Mouse (Mus musculus) testis, adult 2 months (tissue): ENCODE measurements around the gene Gpr137.

Experiments used
- CTCF ChIP-seq: fragments of 200-500 bp; IDR thresholded peaks from 2 replicates; pipeline ENCODE4 v1.5.1; 2012; ENCODE audit warnings: low read depth, mild to moderate bottlenecking, inconsistent platforms, low read length, moderate library complexity; ENCODE audit not compliant: control insufficient read depth, insufficient read depth, insufficient replicate concordance
- POLR2A ChIP-seq: fragments of 200-500 bp; IDR thresholded peaks from 2 replicates; pipeline ENCODE4 v1.6.1; 2012; ENCODE audit warnings: low read depth, mild to moderate bottlenecking, inconsistent platforms, low read length, moderate library complexity; ENCODE audit not compliant: control insufficient read depth

DNA sequence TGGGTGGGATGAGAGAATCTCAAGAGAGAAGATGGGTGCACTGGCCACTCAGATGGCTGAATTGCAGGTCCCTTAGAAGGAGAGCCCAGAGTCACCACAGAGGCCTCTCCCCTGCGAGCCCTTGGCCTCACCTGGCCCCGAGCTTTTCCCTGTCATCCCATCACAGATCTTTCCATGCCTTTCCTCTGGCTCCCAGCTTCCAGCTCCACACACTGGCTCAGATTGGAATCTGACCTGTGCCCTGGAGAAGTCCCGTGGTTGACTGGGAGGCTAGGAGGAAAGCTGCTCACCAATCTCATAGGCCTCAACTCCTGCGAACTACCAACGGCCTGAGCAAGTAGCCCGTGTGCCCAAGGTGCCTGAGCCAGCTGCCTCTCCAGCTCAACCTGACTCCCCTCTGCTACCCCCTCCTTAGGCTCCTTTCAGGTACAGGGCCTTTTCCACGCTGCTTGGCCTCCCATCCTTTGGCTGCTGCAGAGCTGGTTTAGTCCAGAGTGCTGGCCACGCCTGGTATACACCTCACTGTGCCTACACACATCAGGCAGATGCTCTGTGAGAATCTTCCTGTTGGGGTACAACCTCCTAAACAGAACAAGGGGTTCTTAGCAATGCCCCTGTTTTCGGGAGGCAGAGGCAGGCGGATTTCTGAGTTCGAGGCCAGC is 36.7 kb downstream of the Gpr137 start:
- TF ChIP-seq CTCF (no peak), POLR2A (no peak)
